Mouse (Mus musculus) heart, adult 18-20 months (tissue): Measurements from ENCODE around the gene Celf2. TPM values are rescaled to one million over a fixed set of nuclear protein-coding genes. Genes with fewer than 3 reads are reported as not detected.

Experiments used
- DNase-seq, 2 experiments: peaks; one replicate each; pipeline ENCODE4 v3.0.0; 2021 to 2022; ENCODE audit warnings: mixed read lengths in 1 of 2
- total RNA-seq, 2 experiments: library from RNA; stranded (reverse); gene quantifications; 2 replicates each; pipeline ENCODE4 v1.2.3; 2021

Celf2 gene
- total RNA-seq, 2 experiments from 2014 or later: 53.5 to 65.7 TPM

GRCm38 (mm10) chr2:6869956-6870710 is 639.2 kb downstream of the Celf2 start:
- peak; percentile 30 to 42 for DNase-seq

GRCm38 (mm10) chr2:6867297-6867696 is 642.1 kb downstream of the Celf2 start:
- no peak for DNase-seq

- no peak for DNase-seq
Observed at GRCm38 (mm10) chr2:6865785-6866184, 643.6 kb downstream of the Celf2 start.

GRCm38 (mm10) chr2:6850102-6850644 is 659.2 kb downstream of the Celf2 start:
- DNase-seq: no peak

- DNase-seq: peak in 1 of 2 experiments; percentile 25
Observed at GRCm38 (mm10) chr2:6849388-6849787, 660.0 kb downstream of the Celf2 start.

- no peak for DNase-seq
Observed at GRCm38 (mm10) chr2:6830021-6830420, 679.3 kb downstream of the Celf2 start.

GRCm38 (mm10) chr2:6827583-6827982 is 681.8 kb downstream of the Celf2 start:
- peak; percentile 46 to 59 for DNase-seq

- DNase-seq: no peak
Observed at GRCm38 (mm10) chr2:6823021-6823420, 686.3 kb downstream of the Celf2 start.

- DNase-seq: no peak
Observed at GRCm38 (mm10) chr2:6821593-6821992, 687.8 kb downstream of the Celf2 start.

- DNase-seq: peak in 1 of 2 experiments; percentile 9
Observed at GRCm38 (mm10) chr2:6815281-6815680, 694.1 kb downstream of the Celf2 start.

- DNase-seq: no peak
Observed at GRCm38 (mm10) chr2:6808736-6809135, 700.6 kb downstream of the Celf2 start.

GRCm38 (mm10) chr2:6796754-6797153 is 712.6 kb downstream of the Celf2 start:
- no peak for DNase-seq

- DNase-seq: no peak
Observed at GRCm38 (mm10) chr2:6795995-6796588, 713.3 kb downstream of the Celf2 start.

GRCm38 (mm10) chr2:6794858-6795257 is 714.5 kb downstream of the Celf2 start:
- peak in 1 of 2 experiments; percentile 1 for DNase-seq

- no peak for DNase-seq
Observed at GRCm38 (mm10) chr2:6790876-6791275, 718.5 kb downstream of the Celf2 start.

GRCm38 (mm10) chr2:6786494-6787144 is 722.7 kb downstream of the Celf2 start:
- no peak for DNase-seq

GRCm38 (mm10) chr2:6770214-6770613 is 739.1 kb downstream of the Celf2 start:
- DNase-seq: no peak

GRCm38 (mm10) chr2:6762381-6762780 is 747.0 kb downstream of the Celf2 start:
- DNase-seq: peak in 1 of 2 experiments; percentile 12

GRCm38 (mm10) chr2:6743173-6743572 is 766.2 kb downstream of the Celf2 start:
- no peak for DNase-seq

GRCm38 (mm10) chr2:6739998-6740668 is 769.2 kb downstream of the Celf2 start:
- DNase-seq: peak; percentile 24 to 44

GRCm38 (mm10) chr2:6732026-6732425 is 777.3 kb downstream of the Celf2 start:
- no peak for DNase-seq

GRCm38 (mm10) chr2:6730860-6731259 is 778.5 kb downstream of the Celf2 start:
- DNase-seq: peak in 1 of 2 experiments; percentile 51
